In genomic region chrX:38635638-38635931, GRCm38 (mm10) we compare ENCODE assay signal across 8 mouse cellular contexts. TPM values are rescaled to one million over a fixed set of nuclear protein-coding genes. Genes with fewer than 3 reads are reported as not detected.
A peak's percentile ranks its signal among the peaks of the same experiment; 100 is the strongest.
DNase-seq lines count a peak whose midpoint lies in the region; ATAC-seq and TF ChIP-seq lines count a peak whose summit lies in the region.

No protein-coding gene starts in this region.

- peak overlapping the region; percentile 59 for H3K4me3 ChIP-seq in layer of hippocampus, adult 2 months
- peak overlapping the region; percentile 57; the same call in 1 of the 2 replicates for H3K4me3 ChIP-seq in embryonic facial prominence, embryonic 15.5 days (replicated peaks)
- H3K4me3 ChIP-seq in intestine, postnatal 0 days (ENCODE audit: low read depth, low read length): peak overlapping the region; percentile 30
- H3K4me3 ChIP-seq in neural tube, embryonic 13.5 days: peak overlapping the region; percentile 50

- H3K27me3 ChIP-seq in embryonic facial prominence, embryonic 15.5 days: no peaks in the 10 kb centered on the region
- no peaks in the 10 kb centered on the region for H3K27me3 ChIP-seq in intestine, postnatal 0 days (replicated peaks; ENCODE audit: control insufficient read depth, insufficient read depth, low read length)
- no peaks in the 10 kb centered on the region for H3K27me3 ChIP-seq in neural tube, embryonic 13.5 days

- no peak for DNase-seq in layer of hippocampus, adult 2 months (ENCODE audit: low spot score in 2 of 2)
- no peak for DNase-seq in layer of hippocampus, postnatal 36 days
- DNase-seq in cerebellum, postnatal 36 days: no peak
- no peak for DNase-seq in left cerebral cortex, adult 11 months (ENCODE audit: low spot score)
- DNase-seq in cerebellum, adult 8-10 months: no peak

- no peak overlapping the region for H3K9ac ChIP-seq in embryonic facial prominence, embryonic 15.5 days
- no peak overlapping the region for H3K9ac ChIP-seq in intestine, postnatal 0 days (ENCODE audit: low read depth, low read length)
- H3K9ac ChIP-seq in neural tube, embryonic 13.5 days: peak overlapping the region; percentile 57; the same call in 1 of the 2 replicates

- H3K27ac ChIP-seq in layer of hippocampus, adult 2 months: peak overlapping the region; percentile 82
- H3K27ac ChIP-seq in embryonic facial prominence, embryonic 15.5 days (replicated peaks): peak overlapping the region; percentile 55; the same call in 1 of the 2 replicates
- H3K27ac ChIP-seq in intestine, postnatal 0 days (ENCODE audit: low read depth, low read length): no peak overlapping the region; the same call in 1 of the 2 replicates
- H3K27ac ChIP-seq in neural tube, embryonic 13.5 days (replicated peaks): no peak overlapping the region

- no peak for TF ChIP-seq CTCF in layer of hippocampus, adult 2 months (conservative IDR thresholded peaks at IDR 0.05)
- no peak for TF ChIP-seq CTCF in intestine, postnatal 0 days (IDR thresholded peaks at IDR 0.05; ENCODE audit: low read depth)

- H3K4me1 ChIP-seq in embryonic facial prominence, embryonic 15.5 days: no peaks in the 10 kb centered on the region
- no peaks in the 10 kb centered on the region for H3K4me1 ChIP-seq in intestine, postnatal 0 days (replicated peaks; ENCODE audit: control insufficient read depth, insufficient read depth, low read length)
- peaks cover 8% of the 10 kb centered on the region for H3K4me1 ChIP-seq in neural tube, embryonic 13.5 days (replicated peaks)

- H3K9me3 ChIP-seq in embryonic facial prominence, embryonic 15.5 days (replicated peaks): no peaks in the 10 kb centered on the region
- no peaks in the 10 kb centered on the region for H3K9me3 ChIP-seq in intestine, postnatal 0 days (ENCODE audit: control insufficient read depth)
- no peaks in the 10 kb centered on the region for H3K9me3 ChIP-seq in neural tube, embryonic 13.5 days

- H3K36me3 ChIP-seq in embryonic facial prominence, embryonic 15.5 days: no peaks in the 10 kb centered on the region
- H3K36me3 ChIP-seq in intestine, postnatal 0 days (ENCODE audit: control insufficient read depth, insufficient read depth): no peaks in the 10 kb centered on the region
- H3K36me3 ChIP-seq in neural tube, embryonic 13.5 days: no peaks in the 10 kb centered on the region

- no peak for ATAC-seq in embryonic facial prominence, embryonic 15.5 days (ENCODE audit: insufficient number of reproducible peaks, low FRiP score, low TSS enrichment, low read depth)
- peak; percentile 4 for ATAC-seq in intestine, postnatal 0 days
- peak; percentile 8 for ATAC-seq in neural tube, embryonic 13.5 days (ENCODE audit: low read depth)

- H3K4me2 ChIP-seq in embryonic facial prominence, embryonic 15.5 days (replicated peaks): peak overlapping the region; percentile 45
- H3K4me2 ChIP-seq in intestine, postnatal 0 days (replicated peaks; ENCODE audit: low read depth): peak overlapping the region; percentile 54
- peak overlapping the region; percentile 49 for H3K4me2 ChIP-seq in neural tube, embryonic 13.5 days

RNA-seq across cellular contexts. Expression of gene C1galt1c1, which starts 0.7 kb away (rescaled TPM):
- total RNA-seq in layer of hippocampus, adult 2 months (2021): 10 to 100 TPM; 22.4 to 25.3 TPM
- total RNA-seq in layer of hippocampus, postnatal 36 days (2021): 10 to 100 TPM; 25.8 to 27.9 TPM
- polyA plus RNA-seq in embryonic facial prominence, embryonic 15.5 days (2015; fragmentation: Nextera tagmentation; extraction: Ambion mirVana): 30.1 and 32.3 TPM in 2 replicates
- polyA plus RNA-seq in intestine, postnatal 0 days (2015; fragmentation: Nextera tagmentation; extraction: Ambion mirVana): 61.8 and 68.9 TPM in 2 replicates
- 34.7 and 37.0 TPM in 2 replicates for polyA plus RNA-seq in neural tube, embryonic 13.5 days (2015; fragmentation: Nextera tagmentation; extraction: Ambion mirVana)

RNA-seq across cellular contexts. Expression of gene Mcts1, which starts 35.2 kb away (rescaled TPM):
- total RNA-seq in layer of hippocampus, adult 2 months (2021): 10 to 100 TPM; 83.9 to 92.8 TPM
- total RNA-seq in layer of hippocampus, postnatal 36 days (2021): 10 to 100 TPM; 93.0 to 98.4 TPM
- polyA plus RNA-seq in embryonic facial prominence, embryonic 15.5 days (2015; fragmentation: Nextera tagmentation; extraction: Ambion mirVana): 93.7 and 93.9 TPM in 2 replicates
- 93.5 and 94.7 TPM in 2 replicates for polyA plus RNA-seq in intestine, postnatal 0 days (2015; fragmentation: Nextera tagmentation; extraction: Ambion mirVana)
- 199 and 218 TPM in 2 replicates for polyA plus RNA-seq in neural tube, embryonic 13.5 days (2015; fragmentation: Nextera tagmentation; extraction: Ambion mirVana)

RNA-seq across cellular contexts. Expression of gene Cul4b, which starts 59.6 kb away (rescaled TPM):
- 10 to 100 TPM; 34.5 to 36.4 TPM for total RNA-seq in layer of hippocampus, adult 2 months (2021)
- total RNA-seq in layer of hippocampus, postnatal 36 days (2021): 10 to 100 TPM; 34.0 to 34.3 TPM
- polyA plus RNA-seq in embryonic facial prominence, embryonic 15.5 days (2015; fragmentation: Nextera tagmentation; extraction: Ambion mirVana): 22.5 and 23.7 TPM in 2 replicates
- 12.7 and 12.9 TPM in 2 replicates for polyA plus RNA-seq in intestine, postnatal 0 days (2015; fragmentation: Nextera tagmentation; extraction: Ambion mirVana)
- polyA plus RNA-seq in neural tube, embryonic 13.5 days (2015; fragmentation: Nextera tagmentation; extraction: Ambion mirVana): 18.4 and 19.6 TPM in 2 replicates

Comparison
In these comparisons a context has a peak if more than half of its experiments do, and no peak if none do; other contexts are left out.
1. H3K27ac ChIP-seq: peak in layer of hippocampus, adult 2 months (single experiment) and embryonic facial prominence, embryonic 15.5 days (single experiment); none in intestine, postnatal 0 days (single experiment) and neural tube, embryonic 13.5 days (single experiment).
2. Peak in every context shown above with its lines, with median percentiles within 50 percentile points of each other: H3K4me3 ChIP-seq and H3K4me2 ChIP-seq.